In the genomic region with DNA sequence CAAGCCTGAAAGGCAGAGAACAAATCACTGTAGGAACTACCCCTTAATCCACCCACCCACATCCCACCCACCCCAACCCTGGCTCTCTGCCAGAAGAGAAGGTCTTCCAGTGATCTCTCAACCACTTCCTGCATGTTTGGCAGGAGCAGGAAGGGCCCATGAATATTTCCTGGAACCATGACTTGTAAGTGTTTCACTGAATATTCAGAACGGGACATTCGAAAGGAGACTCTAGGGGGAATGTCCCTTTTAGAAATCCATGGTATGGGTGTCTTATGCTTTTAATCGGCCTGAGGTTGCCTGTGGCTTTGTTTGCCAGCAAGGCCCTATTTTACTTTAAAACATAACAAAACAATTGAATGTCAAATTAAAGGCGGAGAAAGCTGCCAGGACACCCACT, we compare ENCODE assay signal across 30 mouse cellular contexts.
A peak's percentile ranks its signal among the peaks of the same experiment; 100 is the strongest.
DNase-seq lines count a peak whose midpoint lies in the region; ATAC-seq and TF ChIP-seq lines count a peak whose summit lies in the region.
"Had no signal": no experiment of that assay in that cellular context is flagged by ENCODE, and none has a peak within 500 bp of the region (broad histone marks: within the 10 kb centered on the region; RNA-seq: fewer than 3 reads in every experiment).

No protein-coding gene starts in this region.

- H3K4me3 ChIP-seq in kidney, postnatal 0 days (replicated peaks; ENCODE audit: low read depth, low read length) = no peak overlapping the region
- H3K4me3 ChIP-seq in CH12.LX (replicated peaks in 1 of 3; ENCODE audit: low read depth in 2 of 3, low read length in 2 of 3, poor library complexity in 1 of 3) = no peak overlapping the region
- H3K4me3 ChIP-seq in intestine, embryonic 16.5 days (ENCODE audit: low read length) = no peak overlapping the region
- H3K4me3 ChIP-seq: forebrain, embryonic 10.5 days; heart, adult 2 months; heart, embryonic 12.5 days; hindbrain, embryonic 15.5 days; intestine, embryonic 15.5 days; limb, embryonic 10.5 days; limb, embryonic 15.5 days; liver, embryonic 13.5 days; stomach, embryonic 15.5 days had no signal

- no peaks in the 10 kb centered on the region for H3K4me1 ChIP-seq in kidney, postnatal 0 days (replicated peaks; ENCODE audit: insufficient read depth, low read length)
- H3K4me1 ChIP-seq in CH12.LX (ENCODE audit: control insufficient read depth in 1 of 2, insufficient read depth in 2 of 2) = no peaks in the 10 kb centered on the region
- H3K4me1 ChIP-seq in intestine, embryonic 16.5 days (ENCODE audit: control insufficient read depth, insufficient read depth, low read length) = no peaks in the 10 kb centered on the region
- H3K4me1 ChIP-seq: heart, embryonic 12.5 days; hindbrain, embryonic 15.5 days; intestine, embryonic 15.5 days; limb, embryonic 15.5 days; liver, embryonic 13.5 days; stomach, embryonic 15.5 days had no signal

- no peak overlapping the region for H3K4me2 ChIP-seq in kidney, postnatal 0 days (ENCODE audit: low read length)
- H3K4me2 ChIP-seq in CH12.LX (ENCODE audit: insufficient read depth, low read depth, poor library complexity, severe bottlenecking) = peak overlapping the region; percentile 61
- H3K4me2 ChIP-seq in intestine, embryonic 16.5 days (ENCODE audit: low read depth, low read length) = no peak overlapping the region
- H3K4me2 ChIP-seq: heart, embryonic 12.5 days; hindbrain, embryonic 15.5 days; intestine, embryonic 15.5 days; limb, embryonic 15.5 days; liver, embryonic 13.5 days; stomach, embryonic 15.5 days had no signal

- no peak for TF ChIP-seq RAD21 in CH12.LX (IDR thresholded peaks at IDR 0.05; ENCODE audit: low read depth, low read length)

- TF ChIP-seq EP300 in CH12.LX (IDR thresholded peaks at IDR 0.05; ENCODE audit: low read length) = no peak

- dilution Hi-C loops in CH12.LX (cut with MboI; ENCODE audit: extremely low pct_ligation_motif_present, extremely low pct_unique_long_range_greater_than_20kb, low sequenced_read_pairs) = no loop called here

- in situ Hi-C loops in CH12.LX (cut with MboI; ENCODE audit: low pct_ligation_motif_present, low pct_unique_long_range_greater_than_20kb, low sequenced_read_pairs) = no loop called here

- H3K27ac ChIP-seq in kidney, postnatal 0 days = no peak overlapping the region
- H3K27ac ChIP-seq in CH12.LX (ENCODE audit: insufficient read depth, low read depth) = no peak overlapping the region
- no peak overlapping the region for H3K27ac ChIP-seq in intestine, embryonic 16.5 days (ENCODE audit: low read length)
- H3K27ac ChIP-seq: forebrain, embryonic 10.5 days; heart, adult 2 months; hindbrain, embryonic 15.5 days; intestine, embryonic 15.5 days; limb, embryonic 10.5 days; limb, embryonic 15.5 days; liver, embryonic 13.5 days; stomach, embryonic 15.5 days had no signal

- no peaks in the 10 kb centered on the region for H3K79me2 ChIP-seq in CH12.LX (replicated peaks; ENCODE audit: control insufficient read depth, extremely low read depth, insufficient read depth, poor library complexity, severe bottlenecking)

- no peaks in the 10 kb centered on the region for H3K36me3 ChIP-seq in kidney, postnatal 0 days (ENCODE audit: insufficient read depth, low read length)
- no peaks in the 10 kb centered on the region for H3K36me3 ChIP-seq in CH12.LX (replicated peaks in 1 of 2; ENCODE audit: control insufficient read depth in 1 of 2, insufficient read depth in 1 of 2, low read length in 1 of 2)
- H3K36me3 ChIP-seq in intestine, embryonic 16.5 days (ENCODE audit: control insufficient read depth, insufficient read depth, low read length) = no peaks in the 10 kb centered on the region
- H3K36me3 ChIP-seq: forebrain, embryonic 10.5 days; heart, embryonic 12.5 days; hindbrain, embryonic 15.5 days; intestine, embryonic 15.5 days; limb, embryonic 10.5 days; limb, embryonic 15.5 days; liver, embryonic 13.5 days; stomach, embryonic 15.5 days had no signal

- no peak overlapping the region for H3K9ac ChIP-seq in kidney, postnatal 0 days (ENCODE audit: low read depth, low read length)
- H3K9ac ChIP-seq in CH12.LX (ENCODE audit: insufficient read depth, low read depth) = no peak overlapping the region
- H3K9ac ChIP-seq in intestine, embryonic 16.5 days (ENCODE audit: low read depth, low read length) = no peak overlapping the region
- H3K9ac ChIP-seq: forebrain, postnatal 0 days; heart, embryonic 12.5 days; hindbrain, embryonic 15.5 days; intestine, embryonic 15.5 days; limb, embryonic 15.5 days; liver, embryonic 13.5 days; stomach, embryonic 15.5 days had no signal

- no peak for TF ChIP-seq POLR2A in CH12.LX (IDR thresholded peaks at IDR 0.05; ENCODE audit: low read depth, low read length)

- WGBS in kidney, postnatal 0 days = 46% methylated on average over 4 of the region's 4 CpGs
- 62% methylated on average over 4 of the region's 4 CpGs for WGBS in intestine, embryonic 16.5 days

- no peak for ATAC-seq in kidney, postnatal 0 days (replicated peaks; ENCODE audit: low FRiP score, low read depth)
- ATAC-seq in intestine, embryonic 16.5 days = no peak
- ATAC-seq: forebrain, postnatal 0 days; intestine, embryonic 15.5 days had no signal

- DNase-seq in cerebellum, postnatal 10 days = peak; percentile 6 to 7
- DNase-seq in cerebellum, postnatal 36 days = no peak
- DNase-seq in kidney, postnatal 0 days (ENCODE audit: low spot score) = peak; percentile 22
- no peak for DNase-seq in kidney, postnatal 36 days
- DNase-seq in CH12.LX (ENCODE audit: extremely low read depth) = no peak
- DNase-seq in ZHBTc4 (ENCODE audit: low read depth, low spot score) = peak; percentile 75
- no peak for DNase-seq in urinary bladder, postnatal 25 days (ENCODE audit: low spot score)
- DNase-seq: adrenal gland, postnatal 10 days; cerebellum, adult 18-20 months; cerebellum, postnatal 14 days; forebrain, postnatal 0 days; heart, adult 2 months; heart, postnatal 4 days; kidney, adult 8-10 months; kidney, postnatal 10 days; layer of hippocampus, adult 9-11 months; liver, embryonic 13.5 days; lung, adult 18-20 months; lung, postnatal 10 days; retina, postnatal 1 day; right cerebral cortex, postnatal 25 days; thymus, postnatal 14 days had no signal

- H3K9me3 ChIP-seq in kidney, postnatal 0 days (replicated peaks; ENCODE audit: low read length) = no peaks in the 10 kb centered on the region
- H3K9me3 ChIP-seq in CH12.LX (replicated peaks; ENCODE audit: low read length) = no peaks in the 10 kb centered on the region
- H3K9me3 ChIP-seq in intestine, embryonic 16.5 days (ENCODE audit: control insufficient read depth, low read length) = no peaks in the 10 kb centered on the region
- H3K9me3 ChIP-seq: forebrain, embryonic 10.5 days; heart, embryonic 12.5 days; hindbrain, embryonic 15.5 days; intestine, embryonic 15.5 days; limb, embryonic 10.5 days; limb, embryonic 15.5 days; liver, embryonic 13.5 days; stomach, embryonic 15.5 days had no signal

- no peak for TF ChIP-seq CTCF in kidney, postnatal 0 days (IDR thresholded peaks at IDR 0.05; ENCODE audit: low read depth)
- TF ChIP-seq CTCF in CH12.LX (conservative IDR thresholded peaks at IDR 0.05 in 1 of 2, IDR thresholded peaks at IDR 0.05 in 1 of 2; ENCODE audit: low read depth in 2 of 2, low read length in 2 of 2) = no peak

- no peaks in the 10 kb centered on the region for H3K27me3 ChIP-seq in kidney, postnatal 0 days (ENCODE audit: insufficient read depth, low read length)
- no peaks in the 10 kb centered on the region for H3K27me3 ChIP-seq in CH12.LX (replicated peaks)
- H3K27me3 ChIP-seq in intestine, embryonic 16.5 days (replicated peaks; ENCODE audit: control insufficient read depth, insufficient read depth, low read length) = no peaks in the 10 kb centered on the region
- H3K27me3 ChIP-seq: heart, embryonic 12.5 days; hindbrain, embryonic 15.5 days; intestine, embryonic 15.5 days; limb, embryonic 15.5 days; liver, embryonic 13.5 days; stomach, embryonic 15.5 days had no signal

TF ChIP-seq in CH12.LX, 34 proteins besides CTCF, POLR2A, EP300 and RAD21:
- no peak for TF ChIP-seq BHLHE40 (IDR thresholded peaks at IDR 0.05; ENCODE audit: low read depth, low read length)
- TF ChIP-seq TCF12 (IDR thresholded peaks at IDR 0.05; ENCODE audit: low read depth, low read length) = no peak
- TF ChIP-seq NRF1 (IDR thresholded peaks at IDR 0.05; ENCODE audit: low read depth, low read length) = no peak
- no peak for TF ChIP-seq PAX5 (IDR thresholded peaks at IDR 0.05; ENCODE audit: low read length)
- no peak for TF ChIP-seq IRF4 (IDR thresholded peaks at IDR 0.05; ENCODE audit: low read depth, low read length)

Comparison
In these comparisons a context has a peak if more than half of its experiments do, and no peak if none do; other contexts are left out.
1. DNase-seq: peak in cerebellum, postnatal 10 days (2 of 2), kidney, postnatal 0 days (single experiment) and ZHBTc4 (single experiment); none in cerebellum, postnatal 36 days (0 of 2), kidney, postnatal 36 days (0 of 2), CH12.LX (single experiment) and urinary bladder, postnatal 25 days (single experiment).